Mouse (Mus musculus): ENCODE measurements around the gene Sptlc2.
A peak's percentile ranks its signal among the peaks of the same experiment; 100 is the strongest.
"Not testable (repeated sequence)": the region's sequence is repeated elsewhere in the genome, so short reads cannot be mapped to it uniquely, and the experiment has no call there.

The Sptlc2 gene

GRCm38 (mm10) chr12:87331908-87332307 lies 56.2 kb downstream of the Sptlc2 start:
- DNase-seq (ENCODE audit: low read depth in 2 of 2, low spot score in 2 of 2), result no peak

GRCm38 (mm10) chr12:87331053-87331456 lies 57.1 kb downstream of the Sptlc2 start:
- DNase-seq (ENCODE audit: low read depth in 2 of 2, low spot score in 2 of 2), result no peak

DNA sequence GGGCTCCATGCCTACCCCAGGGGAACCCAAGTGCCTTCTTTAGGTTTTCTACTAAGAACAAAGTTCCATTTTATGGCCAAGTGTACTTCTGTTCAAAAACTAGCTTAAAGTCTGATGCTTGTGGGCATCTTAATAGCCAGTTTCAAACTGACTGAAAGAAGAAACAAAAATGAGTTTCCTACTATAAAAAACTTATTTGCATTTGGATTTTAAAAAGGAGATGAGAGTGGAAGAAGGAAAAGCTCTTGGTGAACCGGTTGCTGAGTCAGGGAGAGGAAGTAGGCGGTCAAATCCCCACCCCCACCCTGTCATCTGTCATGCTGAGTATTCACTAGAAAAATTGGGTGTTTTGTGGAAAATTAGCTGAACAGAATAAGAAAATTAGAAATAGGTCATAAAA lies 57.9 kb downstream of the Sptlc2 start:
- DNase-seq (ENCODE audit: low read depth in 2 of 2, low spot score in 2 of 2), result no peak

GRCm38 (mm10) chr12:87328025-87328424 lies 60.1 kb downstream of the Sptlc2 start:
- DNase-seq (ENCODE audit: low read depth in 2 of 2, low spot score in 2 of 2), result no peak

DNA sequence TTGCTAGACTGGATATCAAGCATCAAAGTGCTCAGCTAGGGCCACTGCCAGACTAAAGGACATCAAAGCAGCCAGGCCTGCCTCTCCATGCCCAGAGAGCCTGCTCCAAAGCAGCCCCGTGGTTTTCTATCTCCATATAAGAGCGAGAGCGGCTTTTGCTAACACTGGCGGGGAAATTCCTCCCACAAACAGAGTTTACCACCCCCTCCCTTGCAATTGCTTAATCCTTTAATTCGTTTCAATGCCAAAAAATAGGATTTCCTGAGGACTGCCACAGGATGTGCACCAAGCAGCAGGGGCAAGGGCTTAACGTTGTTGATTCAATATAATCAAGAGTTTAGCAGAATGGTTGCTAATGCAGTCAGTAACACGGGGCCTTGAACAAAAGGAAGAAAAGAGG lies 60.5 kb downstream of the Sptlc2 start:
- no peak for DNase-seq (ENCODE audit: low read depth in 2 of 2, low spot score in 2 of 2)

DNA sequence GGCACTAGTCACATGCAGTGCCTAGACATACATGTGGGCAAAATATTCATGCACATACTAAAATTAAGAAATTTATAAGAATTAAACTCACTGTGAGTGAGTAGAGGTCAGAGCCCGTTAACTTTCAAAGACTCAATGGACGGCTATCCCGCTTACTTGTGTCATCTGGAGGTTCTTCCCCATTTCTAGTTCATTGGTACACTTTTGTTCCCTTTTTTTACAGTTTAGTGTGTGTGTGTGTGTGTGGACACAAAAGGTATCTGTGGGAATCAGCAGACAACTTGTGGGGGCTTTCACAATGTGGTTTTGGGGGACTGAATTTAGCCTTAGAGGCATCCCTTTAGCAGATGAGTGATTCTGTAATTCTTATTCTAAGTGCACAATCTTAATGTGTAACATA lies 62.7 kb downstream of the Sptlc2 start:
- DNase-seq (ENCODE audit: low read depth in 2 of 2, low spot score in 2 of 2), result no peak

DNA sequence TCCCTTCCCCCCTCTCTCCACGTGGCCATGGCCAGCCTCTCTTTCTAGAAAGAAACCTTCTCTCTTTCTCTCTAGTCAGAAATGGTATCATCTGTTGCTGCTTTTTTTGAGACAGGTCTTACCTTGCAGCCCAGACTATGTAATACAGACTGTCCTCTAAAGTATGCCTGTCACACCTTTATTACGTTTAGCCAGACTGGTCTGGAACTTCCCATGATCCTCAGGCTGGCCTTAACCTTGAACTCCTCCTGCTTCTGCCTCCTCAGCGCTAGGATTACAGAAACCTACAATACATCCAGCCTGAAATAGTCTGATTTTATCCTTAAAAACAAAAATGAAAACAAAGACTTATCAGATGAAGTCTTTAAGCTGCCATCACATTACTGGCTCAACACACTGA lies 68.9 kb downstream of the Sptlc2 start:
- DNase-seq (ENCODE audit: low read depth in 2 of 2, low spot score in 2 of 2), result no peak

- no peak for DNase-seq (ENCODE audit: low read depth in 2 of 2, low spot score in 2 of 2)
These were observed 70.2 kb downstream of the Sptlc2 start for GRCm38 (mm10) chr12:87317951-87318350.

- no peak for DNase-seq (ENCODE audit: low read depth in 2 of 2, low spot score in 2 of 2)
These were observed 75.1 kb downstream of the Sptlc2 start for GRCm38 (mm10) chr12:87313098-87313497.

DNA sequence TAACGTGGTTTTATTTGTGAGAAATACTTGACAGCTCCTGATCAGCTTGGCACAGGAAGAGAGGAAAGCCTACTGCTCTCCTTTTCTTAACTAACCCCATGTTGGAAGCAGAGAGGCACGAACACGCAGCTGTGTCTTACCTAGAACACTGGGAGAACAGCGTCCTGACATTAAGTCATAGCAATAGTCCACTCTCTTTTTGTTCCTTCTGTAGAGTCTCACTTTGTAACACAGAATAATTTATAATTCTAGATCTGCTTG lies 81.6 kb downstream of the Sptlc2 start:
- not testable (repeated sequence) for DNase-seq (ENCODE audit: low read depth in 2 of 2, low spot score in 2 of 2)

GRCm38 (mm10) chr12:87305767-87306583 lies 82.2 kb downstream of the Sptlc2 start:
- no peak for DNase-seq (ENCODE audit: low read depth in 2 of 2, low spot score in 2 of 2)

DNA sequence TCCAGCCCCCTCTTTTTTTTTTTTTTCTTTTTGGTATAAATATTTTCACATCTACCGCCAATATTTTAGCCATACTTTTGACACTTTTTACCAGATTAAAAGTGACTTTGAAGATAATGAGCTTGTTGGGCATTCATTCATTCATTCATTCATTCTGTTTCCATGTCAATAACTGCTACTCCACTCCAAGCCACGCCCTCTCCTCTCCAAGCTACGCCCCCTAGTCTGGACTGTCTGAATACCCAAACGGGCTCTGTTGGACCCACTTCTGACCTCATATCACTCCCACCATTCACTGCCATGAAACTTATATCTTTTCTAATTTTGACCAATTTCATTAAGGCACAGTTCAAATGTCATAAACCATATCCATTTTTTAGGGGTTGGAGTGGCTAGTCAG lies 87.0 kb downstream of the Sptlc2 start:
- DNase-seq (ENCODE audit: low read depth in 2 of 2, low spot score in 2 of 2), result no peak

DNA sequence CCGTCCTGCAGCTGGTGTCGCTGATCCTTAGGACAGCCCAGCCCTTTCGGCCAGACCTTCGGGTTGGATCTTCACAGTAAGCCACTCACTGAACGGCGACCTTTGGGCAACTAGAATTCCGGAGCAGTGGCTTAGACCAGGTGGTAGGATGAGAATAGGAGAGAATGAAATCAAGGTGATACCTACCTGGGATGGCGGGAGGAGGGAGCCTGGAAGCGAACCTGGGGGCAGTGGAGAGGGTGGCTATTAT lies 87.8 kb downstream of the Sptlc2 start:
- DNase-seq (ENCODE audit: low read depth in 2 of 2, low spot score in 2 of 2), result no peak

- DNase-seq (ENCODE audit: low read depth in 2 of 2, low spot score in 2 of 2), result peak in 1 of 2 experiments; percentile 1
These were observed 88.3 kb downstream of the Sptlc2 start, which contains the start of gene Ism2 for GRCm38 (mm10) chr12:87299657-87300440. Gene Ism2 (minus strand): TSS chr12:87299705.

DNA sequence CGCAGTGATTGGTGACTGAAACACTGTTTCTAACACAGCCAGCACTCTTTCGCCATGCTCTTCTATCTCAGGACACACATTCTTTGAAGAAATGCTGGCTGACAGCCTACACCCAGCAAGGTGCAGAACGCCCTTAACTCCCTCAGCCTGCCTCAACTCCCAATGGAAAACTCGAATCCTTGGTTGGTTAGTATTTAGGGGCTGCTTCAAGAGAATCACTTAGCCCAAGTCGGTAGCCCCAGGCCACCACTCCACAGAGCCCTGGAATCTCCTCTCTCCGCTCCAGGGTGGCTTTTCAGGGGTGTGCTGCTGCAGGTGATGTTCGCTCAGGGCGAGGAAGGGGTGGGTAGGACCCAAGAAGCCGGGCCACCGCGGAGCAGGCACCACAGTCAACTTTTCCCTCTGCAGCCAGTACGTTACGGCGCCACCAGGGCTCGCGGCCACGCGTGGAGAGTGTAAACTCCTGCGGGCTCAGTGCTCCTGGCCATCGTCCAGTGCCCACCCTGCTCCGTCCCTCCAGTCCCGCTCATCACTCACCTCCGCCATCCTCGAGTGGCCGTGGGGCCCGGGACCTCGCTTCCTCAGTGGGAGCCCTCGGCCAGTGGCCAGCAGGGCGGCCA lies 89.0 kb downstream of the Sptlc2 start:
- DNase-seq (ENCODE audit: low read depth in 2 of 2, low spot score in 2 of 2), result no peak

DNA sequence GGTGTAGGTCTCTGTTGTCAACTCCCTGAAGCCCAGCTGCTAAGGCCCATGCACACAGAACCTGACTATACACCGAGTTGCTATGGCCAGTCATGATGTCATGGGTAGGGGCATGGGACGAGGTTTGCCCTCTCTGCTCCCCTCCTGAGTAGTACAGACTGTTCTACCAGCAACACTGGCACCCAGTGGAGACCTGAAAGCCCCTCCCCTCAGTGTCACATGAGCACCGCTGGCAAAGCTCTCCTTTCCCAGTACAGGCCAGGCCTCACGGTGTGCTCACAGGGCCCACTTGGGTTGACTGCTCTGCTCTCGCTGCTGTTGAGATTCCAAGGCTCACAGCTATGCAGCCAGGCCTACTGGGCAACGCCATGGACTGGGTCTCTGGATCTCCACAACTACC lies 94.2 kb downstream of the Sptlc2 start:
- DNase-seq (ENCODE audit: low read depth in 2 of 2, low spot score in 2 of 2), result no peak

DNA sequence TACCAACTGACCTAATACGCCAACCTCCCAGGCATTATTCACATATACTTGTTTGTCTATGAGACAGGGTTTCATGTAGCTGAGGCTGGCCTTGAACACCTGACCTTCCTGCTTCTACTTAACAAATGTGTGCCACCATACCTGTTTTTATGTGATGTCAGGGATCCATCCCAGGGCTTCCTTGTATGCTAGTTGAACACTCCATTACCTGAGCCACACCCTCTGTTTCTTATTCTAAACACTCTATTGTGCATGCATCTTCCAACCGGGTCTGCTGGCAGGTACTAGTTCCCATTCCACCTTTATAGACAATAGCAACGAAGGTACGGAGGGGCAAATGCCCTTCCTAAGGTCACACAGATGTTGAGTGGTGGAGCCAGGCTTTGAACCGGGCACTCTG lies 99.1 kb downstream of the Sptlc2 start:
- DNase-seq (ENCODE audit: low read depth in 2 of 2, low spot score in 2 of 2), result no peak

GRCm38 (mm10) chr12:87284726-87285125 lies 103.4 kb downstream of the Sptlc2 start:
- DNase-seq (ENCODE audit: low read depth in 2 of 2, low spot score in 2 of 2), result no peak

GRCm38 (mm10) chr12:87284268-87284667 lies 103.9 kb downstream of the Sptlc2 start:
- no peak for DNase-seq (ENCODE audit: low read depth in 2 of 2, low spot score in 2 of 2)

- DNase-seq (ENCODE audit: low read depth in 2 of 2, low spot score in 2 of 2), result no peak
These were observed 104.4 kb downstream of the Sptlc2 start for GRCm38 (mm10) chr12:87283706-87284105.

GRCm38 (mm10) chr12:87282743-87283142 lies 105.4 kb downstream of the Sptlc2 start:
- no peak for DNase-seq (ENCODE audit: low read depth in 2 of 2, low spot score in 2 of 2)

DNA sequence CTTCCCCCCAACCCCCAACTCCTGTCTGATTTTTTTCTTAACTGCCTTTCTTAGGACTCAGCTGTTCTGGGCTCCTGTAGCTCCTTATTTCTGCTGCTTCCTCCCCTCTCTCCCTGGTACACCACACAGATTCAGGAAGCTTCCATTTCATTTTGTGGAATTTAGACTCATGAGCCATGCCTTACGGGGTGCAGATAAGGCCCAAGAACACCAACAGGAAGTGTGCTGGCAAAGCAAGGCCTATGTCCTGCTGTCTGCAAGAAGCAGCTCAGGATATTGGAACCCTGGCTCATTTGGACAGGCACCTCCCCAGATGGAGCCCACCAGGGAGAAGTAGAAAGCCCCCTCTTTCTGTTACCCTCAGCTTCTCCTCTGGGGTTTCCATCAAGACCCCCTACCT lies 106.4 kb downstream of the Sptlc2 start:
- no peak for DNase-seq (ENCODE audit: low read depth in 2 of 2, low spot score in 2 of 2)
